In the genomic region with DNA sequence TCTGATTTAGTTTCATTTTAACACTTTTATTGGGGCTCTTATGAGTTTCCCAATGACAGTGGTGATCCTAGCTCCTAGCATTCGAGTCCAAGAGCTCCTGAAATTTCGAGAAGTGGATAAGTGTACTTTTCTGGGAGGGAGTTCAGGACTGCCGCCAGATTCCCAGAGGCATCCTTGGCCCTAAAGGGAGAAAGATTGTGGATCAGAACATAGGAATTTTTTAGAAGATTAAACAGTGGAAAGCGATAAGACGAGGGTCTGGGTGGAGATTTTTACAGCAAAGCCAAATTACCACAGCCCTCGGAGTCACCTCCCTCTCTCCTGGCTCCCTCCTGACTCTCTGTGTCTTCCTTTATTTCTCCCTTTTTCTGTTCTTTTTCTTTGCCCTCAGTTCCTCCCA, we compare ENCODE assay signal across 14 mouse cellular contexts. TPM values are rescaled to one million over a fixed set of nuclear protein-coding genes. Genes with fewer than 3 reads are reported as not detected.
"Had no signal": no experiment of that assay in that cellular context is flagged by ENCODE, and none has a peak within 500 bp of the region (broad histone marks: within the 10 kb centered on the region; RNA-seq: fewer than 3 reads in every experiment).

No protein-coding gene starts in this region.

- H3K4me3 ChIP-seq: left cerebral cortex, adult 2 months; limb, embryonic 15.5 days; liver, embryonic 12.5 days; midbrain, embryonic 12.5 days; neural tube, embryonic 13.5 days had no signal

- H3K4me1 ChIP-seq: liver, embryonic 12.5 days had no signal

- H3K9me3 ChIP-seq: limb, embryonic 15.5 days; liver, embryonic 12.5 days; midbrain, embryonic 12.5 days; neural tube, embryonic 13.5 days had no signal

- H3K27ac ChIP-seq: left cerebral cortex, adult 2 months; liver, embryonic 12.5 days; midbrain, embryonic 12.5 days; neural tube, embryonic 13.5 days had no signal

- ATAC-seq: liver, embryonic 12.5 days; midbrain, embryonic 16.5 days had no signal

- H3K4me2 ChIP-seq: liver, embryonic 12.5 days; lung, embryonic 14.5 days; midbrain, embryonic 12.5 days; neural tube, embryonic 13.5 days had no signal

- H3K27me3 ChIP-seq: limb, embryonic 15.5 days; liver, embryonic 12.5 days; midbrain, embryonic 12.5 days; neural tube, embryonic 13.5 days had no signal

- H3K9ac ChIP-seq: limb, embryonic 15.5 days; liver, embryonic 12.5 days; lung, embryonic 14.5 days; midbrain, embryonic 12.5 days; neural tube, embryonic 13.5 days had no signal

- DNase-seq: kidney, postnatal 25 days; lung, embryonic 14.5 days; lung, postnatal 14 days; right cerebral cortex, adult 18-20 months; right cerebral cortex, postnatal 25 days; thymus, adult 18-20 months; thymus, postnatal 14 days had no signal

- H3K36me3 ChIP-seq: limb, embryonic 15.5 days; liver, embryonic 12.5 days; midbrain, embryonic 12.5 days; neural tube, embryonic 13.5 days had no signal

RNA-seq across cellular contexts. Expression of gene Slc12a8, which starts 58.6 kb away (rescaled TPM):
- total RNA-seq: megakaryocyte-erythroid progenitor cell, adult 5-6 weeks had no signal
